Mouse (Mus musculus) lung, adult 2 months (tissue): Measurements from ENCODE around the gene Acp2.
A peak's percentile ranks its signal among the peaks of the same experiment; 100 is the strongest.

Experiments used
- CTCF ChIP-seq: fragments of 200-500 bp; IDR thresholded peaks from 2 replicates; pipeline ENCODE4 v1.5.1; 2011; ENCODE audit warnings: mild to moderate bottlenecking, low read length, control low read depth; ENCODE audit not compliant: insufficient read depth
- POLR2A ChIP-seq: fragments of 200-500 bp; IDR thresholded peaks from 2 replicates; pipeline ENCODE4 v1.6.1; 2011; ENCODE audit warnings: low read depth, mild to moderate bottlenecking, control low read depth, low read length, borderline replicate concordance; ENCODE audit errors: extremely low read depth

GRCm38 (mm10) chr2:91183148-91183513 is 19.6 kb upstream of the Acp2 start:
- no peak for TF ChIP-seq CTCF
- 0 out of 2 replicates have a peak, but pooled peaks have one; percentile 3 for TF ChIP-seq POLR2A
